Mouse (Mus musculus) forebrain, embryonic 12.5 days (tissue): ENCODE data around the gene Gm960. TPM values are rescaled to one million over a fixed set of nuclear protein-coding genes. Genes with fewer than 3 reads are reported as not detected.

Experiments
- ATAC-seq: fragments of 200-750 bp; cut with Nextera tagmentation; 2 replicates; pipeline ENCODE4 v1.8.0; 2017; ENCODE audit warnings: moderate TSS enrichment; ENCODE audit not compliant: low FRiP score
- H3K27ac ChIP-seq: fragments of 300-500 bp; sonication (generic); 2 replicates; pipeline ENCODE4 v1.5.1; 2016; ENCODE audit warnings: mild to moderate bottlenecking
- H3K27me3 ChIP-seq: fragments of 300-500 bp; sonication (generic); 2 replicates; pipeline ENCODE4 v1.6.1; 2016; ENCODE audit warnings: mild to moderate bottlenecking
- H3K36me3 ChIP-seq: fragments of 300-500 bp; sonication (generic); replicated peaks from 2 replicates; pipeline ENCODE4 v1.6.1; 2016; ENCODE audit warnings: mild to moderate bottlenecking
- H3K4me1 ChIP-seq: fragments of 300-500 bp; sonication (generic); 2 replicates; pipeline ENCODE4 v1.6.1; 2016
- H3K4me2 ChIP-seq: fragments of 300-500 bp; sonication (generic); 2 replicates; pipeline ENCODE4 v1.6.1; 2016; ENCODE audit warnings: mild to moderate bottlenecking, moderate library complexity
- H3K4me3 ChIP-seq: fragments of 300-500 bp; sonication (generic); replicated peaks from 2 replicates; pipeline ENCODE4 v1.5.1; 2016; ENCODE audit warnings: mild to moderate bottlenecking
- H3K9ac ChIP-seq: fragments of 300-500 bp; sonication (generic); 2 replicates; pipeline ENCODE4 v1.6.1; 2016; ENCODE audit warnings: mild to moderate bottlenecking
- H3K9me3 ChIP-seq: fragments of 300-500 bp; sonication (generic); 2 replicates; pipeline ENCODE4 v1.6.1; 2016
- WGBS: fragments of 180-500 bp; shearing (Covaris S2); methylation state at CpG from one replicate; pipeline ENCODE4 v1.1.7; 2016; 5-methylcytosine and 5-hydroxymethylcytosine counted together
- polyA plus RNA-seq: library from polyadenylated mRNA; unstranded; fragments of >200 nt; fragmentation: Nextera tagmentation; extraction: Ambion mirVana; gene quantifications from 2 replicates; pipeline ENCODE4 v1.2.1, GENCODE M21; 2016

The Gm960 gene
- polyA plus RNA-seq, 1 experiment from 2014 or later: 4.5 TPM

- no peak for ATAC-seq
- H3K9me3 ChIP-seq: no peaks in the 10 kb centered on the region
- no peak overlapping the region for H3K9ac ChIP-seq
- H3K4me3 ChIP-seq: no peak overlapping the region
- no peaks in the 10 kb centered on the region for H3K36me3 ChIP-seq
- no peak overlapping the region for H3K4me2 ChIP-seq
- H3K27me3 ChIP-seq: peaks cover 25% of the 10 kb centered on the region
- peaks cover 17% of the 10 kb centered on the region for H3K4me1 ChIP-seq
- WGBS: 89% methylated on average over 10 of the region's 10 CpGs
- H3K27ac ChIP-seq: no peak overlapping the region
These were observed 10.3 kb upstream of the Gm960 start for GRCm38 (mm10) chr19:4708765-4709164.

- Histone ChIP-seq H3K9me3 (no peaks in the 10 kb centered on the region), H3K4me1 (peaks cover 12% of the 10 kb centered on the region; the same call in 1 of the 2 replicates), H3K9ac (no peak overlapping the region), H3K27ac (no peak overlapping the region), H3K4me2 (no peak overlapping the region), H3K36me3 (no peaks in the 10 kb centered on the region), H3K4me3 (no peak overlapping the region), H3K27me3 (peaks cover 37% of the 10 kb centered on the region)
- 75% methylated on average over 7 of the region's 7 CpGs for WGBS
- ATAC-seq: no peak
These were observed 2.8 kb upstream of the Gm960 start for GRCm38 (mm10) chr19:4701221-4701620.

GRCm38 (mm10) chr19:4700656-4701055, 2.2 kb upstream of the Gm960 start:
- ATAC-seq: no peak
- Histone ChIP-seq H3K27me3 (peaks cover 37% of the 10 kb centered on the region), H3K27ac (no peak overlapping the region), H3K4me1 (peaks cover 12% of the 10 kb centered on the region; the same call in 1 of the 2 replicates), H3K9me3 (no peaks in the 10 kb centered on the region), H3K4me2 (no peak overlapping the region), H3K36me3 (no peaks in the 10 kb centered on the region), H3K9ac (no peak overlapping the region), H3K4me3 (no peak overlapping the region)
- WGBS: 77% methylated on average over 8 of the region's 8 CpGs

- no peaks in the 10 kb centered on the region for H3K9me3 ChIP-seq
- H3K4me2 ChIP-seq: no peak overlapping the region
- H3K27me3 ChIP-seq: peaks cover 37% of the 10 kb centered on the region
- no peaks in the 10 kb centered on the region for H3K36me3 ChIP-seq
- H3K27ac ChIP-seq: no peak overlapping the region
- ATAC-seq: no peak
- WGBS: 81% methylated on average over 5 of the region's 5 CpGs
- H3K4me1 ChIP-seq: peaks cover 12% of the 10 kb centered on the region; the same call in 1 of the 2 replicates
- H3K9ac ChIP-seq: no peak overlapping the region
- H3K4me3 ChIP-seq: no peak overlapping the region
These were observed 1.4 kb upstream of the Gm960 start for GRCm38 (mm10) chr19:4699821-4700220.

GRCm38 (mm10) chr19:4698856-4699255, 388 bp upstream of the Gm960 start:
- H3K27ac ChIP-seq: no peak overlapping the region
- 36% methylated on average over 8 of the region's 8 CpGs for WGBS
- peak overlapping the region; percentile 69 for H3K4me2 ChIP-seq
- H3K36me3 ChIP-seq: no peaks in the 10 kb centered on the region
- no peak for ATAC-seq
- H3K4me1 ChIP-seq: peaks cover 12% of the 10 kb centered on the region; the same call in 1 of the 2 replicates
- H3K27me3 ChIP-seq: peaks cover 37% of the 10 kb centered on the region
- H3K9ac ChIP-seq: no peak overlapping the region
- no peaks in the 10 kb centered on the region for H3K9me3 ChIP-seq
- peak overlapping the region; percentile 53; the same call in 1 of the 2 replicates for H3K4me3 ChIP-seq

- peak; percentile 30 for ATAC-seq
- peaks cover 41% of the 10 kb centered on the region for H3K27me3 ChIP-seq
These were observed 747 bp downstream of the Gm960 start for GRCm38 (mm10) chr19:4697721-4698120.

GRCm38 (mm10) chr19:4697121-4697520, 1.3 kb downstream of the Gm960 start:
- Histone ChIP-seq H3K27me3 (peaks cover 41% of the 10 kb centered on the region), H3K4me1 (peaks cover 8% of the 10 kb centered on the region; the same call in 1 of the 2 replicates), H3K36me3 (no peaks in the 10 kb centered on the region), H3K4me3 (no peak overlapping the region), H3K9me3 (no peaks in the 10 kb centered on the region), H3K9ac (no peak overlapping the region), H3K4me2 (no peak overlapping the region), H3K27ac (no peak overlapping the region)
- no peak for ATAC-seq
- 93% methylated on average over 3 of the region's 3 CpGs for WGBS

More at GRCm38 (mm10) chr19:4697721-4698120, 747 bp downstream of the Gm960 start:
- Histone ChIP-seq H3K4me1 (peaks cover 12% of the 10 kb centered on the region; the same call in 1 of the 2 replicates), H3K4me2 (peak overlapping the region; percentile 69), H3K9ac (peak overlapping the region; percentile 57), H3K4me3 (peak overlapping the region; percentile 53), H3K27ac (peak overlapping the region; percentile 63; the same call in 1 of the 2 replicates), H3K9me3 (no peaks in the 10 kb centered on the region), H3K36me3 (no peaks in the 10 kb centered on the region)
- WGBS: 81% methylated on average over 9 of the region's 9 CpGs

- Histone ChIP-seq H3K9ac (no peak overlapping the region), H3K4me2 (no peak overlapping the region), H3K9me3 (no peaks in the 10 kb centered on the region), H3K27ac (no peak overlapping the region), H3K4me3 (no peak overlapping the region), H3K4me1 (peaks cover 8% of the 10 kb centered on the region; the same call in 1 of the 2 replicates), H3K36me3 (no peaks in the 10 kb centered on the region), H3K27me3 (peaks cover 21% of the 10 kb centered on the region)
- ATAC-seq: no peak
- WGBS: 68% methylated on average over 3 of the region's 3 CpGs
These were observed 4.1 kb downstream of the Gm960 start for GRCm38 (mm10) chr19:4694346-4694745.

- Histone ChIP-seq H3K4me1 (no peaks in the 10 kb centered on the region), H3K4me2 (no peak overlapping the region), H3K36me3 (no peaks in the 10 kb centered on the region), H3K9me3 (no peaks in the 10 kb centered on the region), H3K27me3 (no peaks in the 10 kb centered on the region), H3K9ac (no peak overlapping the region), H3K4me3 (no peak overlapping the region), H3K27ac (no peak overlapping the region)
- ATAC-seq: no peak
- 55% methylated on average over 6 of the region's 6 CpGs for WGBS
These were observed 26.1 kb downstream of the Gm960 start for GRCm38 (mm10) chr19:4672401-4672800.

GRCm38 (mm10) chr19:4670776-4671175, 27.7 kb downstream of the Gm960 start:
- no peaks in the 10 kb centered on the region for H3K27me3 ChIP-seq
- 91% methylated on average over 4 of the region's 4 CpGs for WGBS
- H3K27ac ChIP-seq: no peak overlapping the region
- ATAC-seq: no peak
- no peaks in the 10 kb centered on the region for H3K9me3 ChIP-seq
- no peak overlapping the region for H3K4me3 ChIP-seq
- no peaks in the 10 kb centered on the region for H3K36me3 ChIP-seq
- H3K4me2 ChIP-seq: no peak overlapping the region
- H3K9ac ChIP-seq: no peak overlapping the region
- no peaks in the 10 kb centered on the region for H3K4me1 ChIP-seq

- no peak overlapping the region for H3K27ac ChIP-seq
- no peaks in the 10 kb centered on the region for H3K27me3 ChIP-seq
- no peak for ATAC-seq
- no peaks in the 10 kb centered on the region for H3K9me3 ChIP-seq
- H3K36me3 ChIP-seq: no peaks in the 10 kb centered on the region
- H3K9ac ChIP-seq: no peak overlapping the region
- H3K4me3 ChIP-seq: no peak overlapping the region
- no peaks in the 10 kb centered on the region for H3K4me1 ChIP-seq
- H3K4me2 ChIP-seq: no peak overlapping the region
These were observed 31.7 kb downstream of the Gm960 start for GRCm38 (mm10) chr19:4666815-4667214.

GRCm38 (mm10) chr19:4658156-4658555, 40.3 kb downstream of the Gm960 start:
- Histone ChIP-seq H3K4me1 (no peaks in the 10 kb centered on the region), H3K36me3 (no peaks in the 10 kb centered on the region), H3K9me3 (no peaks in the 10 kb centered on the region), H3K4me2 (no peak overlapping the region), H3K27me3 (no peaks in the 10 kb centered on the region), H3K9ac (no peak overlapping the region), H3K27ac (no peak overlapping the region), H3K4me3 (no peak overlapping the region)
- no peak for ATAC-seq
- 89% methylated on average over 5 of the region's 5 CpGs for WGBS

GRCm38 (mm10) chr19:4646917-4647492, 51.5 kb downstream of the Gm960 start:
- WGBS: 75% methylated on average over 11 of the region's 11 CpGs
- Histone ChIP-seq H3K4me1 (no peaks in the 10 kb centered on the region), H3K27me3 (no peaks in the 10 kb centered on the region), H3K9me3 (no peaks in the 10 kb centered on the region), H3K36me3 (no peaks in the 10 kb centered on the region), H3K4me3 (no peak overlapping the region), H3K4me2 (no peak overlapping the region), H3K27ac (no peak overlapping the region), H3K9ac (no peak overlapping the region)
- no peak for ATAC-seq
